Mouse (Mus musculus) granulocyte monocyte progenitor cell, adult 5-6 weeks (primary cell): ENCODE results near the gene Aebp1. TPM values are rescaled to one million over a fixed set of nuclear protein-coding genes. Genes with fewer than 3 reads are reported as not detected.

Experiments used
- ATAC-seq: replicated peaks from 2 replicates; pipeline ENCODE4 v1.8.0; 2016; ENCODE audit warnings: mild to moderate bottlenecking, moderate TSS enrichment, inconsistent platforms; ENCODE audit not compliant: poor library complexity, severe bottlenecking
- total RNA-seq, 2 experiments: library from RNA; stranded (forward) in 1 of 2; stranded (reverse) in 1 of 2; fragments of 200-712, 200-1000 nt in 1 of 2; fragments of >200 nt in 1 of 2; fragmentation: Nextera tagmentation in 1 of 2; gene quantifications; 2 replicates each; pipeline ENCODE4 v1.2.3; 2014 to 2017

The Aebp1 gene
- total RNA-seq, 2 experiments from 2014 or later = not detected

DNA sequence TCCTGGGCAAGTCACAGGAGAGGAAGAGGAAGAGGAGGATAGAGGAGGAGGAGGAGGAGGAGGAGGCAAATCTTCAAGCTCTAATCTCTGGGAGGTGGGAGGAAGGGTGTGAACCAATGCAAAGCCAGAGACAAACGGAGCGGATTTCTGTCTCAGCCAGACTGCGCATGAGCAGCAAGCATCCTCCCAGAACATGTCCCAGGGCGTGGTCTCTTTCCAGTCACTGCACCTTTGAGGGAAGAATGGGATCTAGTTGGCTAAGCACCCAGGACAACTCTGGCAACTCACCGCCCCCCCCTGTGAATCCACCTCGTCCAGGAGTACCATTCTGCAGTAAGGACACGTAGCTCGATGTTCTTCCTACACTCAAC is 54.4 kb downstream of the Aebp1 start:
- no peak for ATAC-seq

DNA sequence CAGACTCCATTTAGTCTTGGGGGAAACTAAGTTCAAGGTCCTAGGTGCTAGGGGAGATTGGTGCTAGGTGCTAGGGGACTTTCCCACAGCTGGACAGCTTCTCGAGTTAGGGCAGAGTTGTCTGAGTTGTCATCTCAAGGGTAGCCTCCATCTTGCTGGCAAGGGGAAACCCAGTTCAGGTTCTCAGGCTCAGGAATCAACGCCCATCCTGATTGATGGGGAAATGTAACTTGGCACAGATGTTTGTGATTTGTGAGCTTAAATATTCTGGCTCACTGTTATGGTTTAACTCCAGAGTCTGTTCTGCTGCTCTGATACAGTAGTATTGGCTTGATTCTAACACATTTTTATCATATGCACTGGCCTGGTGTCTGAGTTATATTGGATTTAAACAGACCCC is 56.4 kb downstream of the Aebp1 start:
- no peak for ATAC-seq

GRCm38 (mm10) chr11:5919606-5920005 is 57.9 kb downstream of the Aebp1 start:
- no peak for ATAC-seq

DNA sequence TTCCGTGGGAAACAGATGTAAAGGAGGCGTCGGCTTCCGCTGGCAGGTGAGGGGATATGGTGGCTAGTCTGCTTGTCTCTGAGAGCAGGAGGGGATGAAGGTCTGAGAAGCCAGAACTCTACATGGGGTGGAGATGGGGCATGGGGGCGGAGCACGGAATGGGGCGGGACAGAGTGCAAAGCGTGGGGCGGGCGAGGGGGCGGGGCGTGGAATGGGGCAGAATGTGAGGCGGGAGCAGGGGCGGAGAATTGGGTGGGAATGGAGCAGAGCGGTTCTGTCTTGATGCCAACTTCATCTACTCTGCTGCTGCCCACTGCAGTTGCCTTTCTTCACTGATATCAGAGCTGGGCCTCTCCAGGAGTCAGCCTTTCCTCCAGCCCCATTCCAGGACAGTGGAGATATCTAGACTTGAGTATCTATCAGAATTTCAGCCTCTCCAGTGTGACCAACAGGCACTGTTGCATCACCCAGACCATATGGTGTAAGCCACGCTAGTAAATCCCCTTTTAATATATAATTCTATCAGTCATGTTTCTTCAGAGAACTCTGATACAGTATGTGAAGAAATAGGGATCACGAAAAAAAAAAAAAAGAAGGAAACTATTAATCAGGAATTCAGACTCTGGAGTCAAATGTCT is 58.7 kb downstream of the Aebp1 start:
- ATAC-seq = peak; percentile 71

Other genes starting within 250 kb of the Aebp1 start
- 65.7 and 68.3 TPM in 2 replicates for gene Mrps24, start 146.3 kb upstream of the Aebp1 start, total RNA-seq (2014; fragmentation: Nextera tagmentation)
- gene Mrps24, start 146.3 kb upstream of the Aebp1 start, total RNA-seq (2017) = 58.6 and 67.0 TPM in 2 replicates
- gene Urgcp, start 99.6 kb upstream of the Aebp1 start, total RNA-seq (2014; fragmentation: Nextera tagmentation) = 4.7 and 6.4 TPM in 2 replicates
- gene Urgcp, start 99.6 kb upstream of the Aebp1 start, total RNA-seq (2017) = 6.5 TPM in 2 replicates
- 56.5 and 61.6 TPM in 2 replicates for gene Dbnl, start 73.5 kb upstream of the Aebp1 start, total RNA-seq (2014; fragmentation: Nextera tagmentation)
- gene Dbnl, start 73.5 kb upstream of the Aebp1 start, total RNA-seq (2017) = 73.3 and 89.1 TPM in 2 replicates
- not detected in 2 replicates for gene Pgam2, start 58.2 kb upstream of the Aebp1 start, total RNA-seq (2014; fragmentation: Nextera tagmentation)
- not detected in 2 replicates for gene Pgam2, start 58.2 kb upstream of the Aebp1 start, total RNA-seq (2017)
- 0.73 and 2.3 TPM in 2 replicates for gene Polm, start 23.9 kb upstream of the Aebp1 start, total RNA-seq (2014; fragmentation: Nextera tagmentation)
- gene Polm, start 23.9 kb upstream of the Aebp1 start, total RNA-seq (2017) = 0.26 TPM in 1 of 2 replicates, not detected in the other
- 84.1 and 88.5 TPM in 2 replicates for gene Pold2, start 16.3 kb downstream of the Aebp1 start, total RNA-seq (2014; fragmentation: Nextera tagmentation)
- gene Pold2, start 16.3 kb downstream of the Aebp1 start, total RNA-seq (2017) = 55.8 and 95.4 TPM in 2 replicates
- gene Myl7, start 36.8 kb downstream of the Aebp1 start, total RNA-seq (2014; fragmentation: Nextera tagmentation) = not detected in 2 replicates
- not detected in 2 replicates for gene Myl7, start 36.8 kb downstream of the Aebp1 start, total RNA-seq (2017)
- not detected in 2 replicates for gene Gck, start 88.1 kb downstream of the Aebp1 start, total RNA-seq (2014; fragmentation: Nextera tagmentation)
- gene Gck, start 88.1 kb downstream of the Aebp1 start, total RNA-seq (2017) = not detected in 2 replicates
- gene Ykt6, start 93.7 kb downstream of the Aebp1 start, total RNA-seq (2014; fragmentation: Nextera tagmentation) = 47.8 and 48.4 TPM in 2 replicates
- gene Ykt6, start 93.7 kb downstream of the Aebp1 start, total RNA-seq (2017) = 44.1 and 45.2 TPM in 2 replicates
- gene Camk2b, start 204.4 kb downstream of the Aebp1 start, total RNA-seq (2014; fragmentation: Nextera tagmentation) = 1.0 and 2.5 TPM in 2 replicates
- gene Camk2b, start 204.4 kb downstream of the Aebp1 start, total RNA-seq (2017) = 1.8 and 2.7 TPM in 2 replicates